Mouse (Mus musculus) ovary, postnatal 36 days (tissue): Measurements from ENCODE around the gene Klk5.

ENCODE experiments used
- DNase-seq: peaks from one replicate; pipeline ENCODE4 v3.0.0; 2022; ENCODE audit warnings: low spot score, mixed read lengths

Gene Klk5

GRCm38 (mm10) chr7:43841701-43842100, at the start of gene Klk5:
Klk5 (plus strand) TSS chr7:43841971.
- DNase-seq: no peak

- no peak for DNase-seq
Measured at GRCm38 (mm10) chr7:43796355-43796754, 45.4 kb upstream of the Klk5 start.

GRCm38 (mm10) chr7:43797333-43797769, 44.4 kb upstream of the Klk5 start, which contains the start of gene Klk8:
Klk8 (plus strand) TSS chr7:43797577.
- no peak for DNase-seq

GRCm38 (mm10) chr7:43797844-43798462, 43.8 kb upstream of the Klk5 start:
- no peak for DNase-seq

- DNase-seq: no peak
Measured at GRCm38 (mm10) chr7:43799876-43800275, 41.9 kb upstream of the Klk5 start.

- no peak for DNase-seq
Measured at GRCm38 (mm10) chr7:43810994-43811393, 30.8 kb upstream of the Klk5 start, which contains the start of gene Klk7. Klk7 (plus strand) TSS chr7:43811294.

GRCm38 (mm10) chr7:43815211-43815610, 26.6 kb upstream of the Klk5 start:
- no peak for DNase-seq

GRCm38 (mm10) chr7:43816746-43817145, 25.0 kb upstream of the Klk5 start:
- DNase-seq: no peak

GRCm38 (mm10) chr7:43821581-43821980, 20.2 kb upstream of the Klk5 start:
- no peak for DNase-seq

- no peak for DNase-seq
Measured at GRCm38 (mm10) chr7:43824199-43824598, 17.6 kb upstream of the Klk5 start, which contains the start of gene Klk6. Klk6 (plus strand) TSS chr7:43824499.

- no peak for DNase-seq
Measured at GRCm38 (mm10) chr7:43826056-43826455, 15.7 kb upstream of the Klk5 start.

GRCm38 (mm10) chr7:43827706-43828105, 14.1 kb upstream of the Klk5 start:
- DNase-seq: no peak

- DNase-seq: no peak
Measured at GRCm38 (mm10) chr7:43829006-43829405, 12.8 kb upstream of the Klk5 start.

GRCm38 (mm10) chr7:43843801-43844200, 2.0 kb downstream of the Klk5 start:
- DNase-seq: no peak

- DNase-seq: no peak
Measured at GRCm38 (mm10) chr7:43851616-43852015, 9.8 kb downstream of the Klk5 start.

- DNase-seq: no peak
Measured at GRCm38 (mm10) chr7:43854642-43855380, 13.0 kb downstream of the Klk5 start.

GRCm38 (mm10) chr7:43855709-43856108, 13.9 kb downstream of the Klk5 start:
- no peak for DNase-seq

GRCm38 (mm10) chr7:43856307-43856706, 14.5 kb downstream of the Klk5 start:
- DNase-seq: no peak

- no peak for DNase-seq
Measured at GRCm38 (mm10) chr7:43857501-43857900, 15.7 kb downstream of the Klk5 start.

GRCm38 (mm10) chr7:43860411-43860810, 18.6 kb downstream of the Klk5 start:
- DNase-seq: no peak

GRCm38 (mm10) chr7:43873237-43873636, 31.5 kb downstream of the Klk5 start:
- DNase-seq: peak; percentile 51

- no peak for DNase-seq
Measured at GRCm38 (mm10) chr7:43873674-43874073, 31.9 kb downstream of the Klk5 start.

- DNase-seq: no peak
Measured at GRCm38 (mm10) chr7:43874868-43875375, 33.2 kb downstream of the Klk5 start.
